Mouse (Mus musculus) cerebellum, adult 9-11 months (tissue): ENCODE data around the gene Nipbl.

ENCODE experiments used
- DNase-seq: peaks from one replicate; pipeline ENCODE4 v3.0.0; 2022

Gene Nipbl

GRCm38 (mm10) chr15:8416500-8417138 lies 27.6 kb downstream of the Nipbl start:
- DNase-seq: no peak

GRCm38 (mm10) chr15:8413356-8413755 lies 30.9 kb downstream of the Nipbl start:
- no peak for DNase-seq

- DNase-seq: no peak
Observed at GRCm38 (mm10) chr15:8411873-8412272, 32.4 kb downstream of the Nipbl start.

GRCm38 (mm10) chr15:8411168-8411837 lies 33.0 kb downstream of the Nipbl start:
- no peak for DNase-seq

- no peak for DNase-seq
Observed at GRCm38 (mm10) chr15:8407082-8407481, 37.2 kb downstream of the Nipbl start.

- no peak for DNase-seq
Observed at GRCm38 (mm10) chr15:8406219-8406618, 38.0 kb downstream of the Nipbl start.

- no peak for DNase-seq
Observed at GRCm38 (mm10) chr15:8402591-8402990, 41.7 kb downstream of the Nipbl start.

GRCm38 (mm10) chr15:8401536-8401935 lies 42.7 kb downstream of the Nipbl start:
- DNase-seq: no peak

- no peak for DNase-seq
Observed at GRCm38 (mm10) chr15:8391764-8392163, 52.5 kb downstream of the Nipbl start.

- no peak for DNase-seq
Observed at GRCm38 (mm10) chr15:8382213-8382612, 62.0 kb downstream of the Nipbl start.

GRCm38 (mm10) chr15:8375657-8376056 lies 68.6 kb downstream of the Nipbl start:
- DNase-seq: no peak

- DNase-seq: no peak
Observed at GRCm38 (mm10) chr15:8374724-8375123, 69.5 kb downstream of the Nipbl start.

- no peak for DNase-seq
Observed at GRCm38 (mm10) chr15:8347104-8347773, 97.0 kb downstream of the Nipbl start.

GRCm38 (mm10) chr15:8340596-8340995 lies 103.7 kb downstream of the Nipbl start:
- DNase-seq: no peak

GRCm38 (mm10) chr15:8331547-8331946 lies 112.7 kb downstream of the Nipbl start:
- DNase-seq: no peak

GRCm38 (mm10) chr15:8325629-8326028 lies 118.6 kb downstream of the Nipbl start:
- no peak for DNase-seq

GRCm38 (mm10) chr15:8324833-8325232 lies 119.4 kb downstream of the Nipbl start:
- DNase-seq: no peak

- DNase-seq: no peak
Observed at GRCm38 (mm10) chr15:8324061-8324460, 120.2 kb downstream of the Nipbl start.

GRCm38 (mm10) chr15:8321491-8321890 lies 122.8 kb downstream of the Nipbl start:
- no peak for DNase-seq

GRCm38 (mm10) chr15:8319191-8319590 lies 125.1 kb downstream of the Nipbl start:
- DNase-seq: no peak

GRCm38 (mm10) chr15:8317381-8317780 lies 126.9 kb downstream of the Nipbl start:
- DNase-seq: no peak

GRCm38 (mm10) chr15:8305474-8305873 lies 138.8 kb downstream of the Nipbl start:
- DNase-seq: no peak

GRCm38 (mm10) chr15:8302944-8303343 lies 141.3 kb downstream of the Nipbl start:
- DNase-seq: no peak

- no peak for DNase-seq
Observed at GRCm38 (mm10) chr15:8294150-8294549, 150.1 kb downstream of the Nipbl start.
